Mouse (Mus musculus) stomach, postnatal 0 days (tissue): ENCODE data around the gene Stard5.

ENCODE experiments used
- CTCF ChIP-seq: IDR thresholded peaks from 2 replicates; pipeline ENCODE4 v1.5.1; 2016; ENCODE audit warnings: antibody characterized with exemption, low read depth, mild to moderate bottlenecking, moderate library complexity
- EP300 ChIP-seq: optimal IDR thresholded peaks from 2 replicates; pipeline ENCODE3; 2016; ENCODE audit warnings: antibody characterized with exemption

- no peak for TF ChIP-seq CTCF
- no peak for TF ChIP-seq EP300
Measured at GRCm38 (mm10) chr7:83661031-83661430, 29.3 kb downstream of the Stard5 start.
